Mouse (Mus musculus) liver, embryonic 14.5 days (tissue): ENCODE measurements around the gene Trappc10. TPM values are rescaled to one million over a fixed set of nuclear protein-coding genes. Genes with fewer than 3 reads are reported as not detected.

ENCODE experiments used
- ATAC-seq: fragments of 200-750 bp; cut with Nextera tagmentation; 2 replicates; pipeline ENCODE4 v1.8.0; 2017; ENCODE audit warnings: moderate number of reproducible peaks, mild to moderate bottlenecking, moderate library complexity; ENCODE audit not compliant: insufficient read depth
- DNase-seq, 3 experiments: peaks; one replicate each; pipeline ENCODE4 v3.0.0-alpha.2; 2012 to 2013; ENCODE audit warnings: low read depth in 3 of 3, low spot score in 3 of 3
- H3K27ac ChIP-seq: fragments of 300-500 bp; sonication (generic); 2 replicates; pipeline ENCODE4 v1.5.1; 2014; ENCODE audit warnings: moderate library complexity, mild to moderate bottlenecking, control low read depth, inconsistent platforms
- H3K27me3 ChIP-seq: fragments of 300-500 bp; sonication (generic); 2 replicates; pipeline ENCODE4 v1.6.1; 2014; ENCODE audit warnings: mild to moderate bottlenecking, low read length, moderate library complexity; ENCODE audit not compliant: control insufficient read depth, insufficient read depth
- H3K36me3 ChIP-seq: fragments of 300-500 bp; sonication (generic); replicated peaks from 2 replicates; pipeline ENCODE4 v1.6.1; 2014; ENCODE audit warnings: low read depth; ENCODE audit not compliant: control insufficient read depth, insufficient read depth
- H3K4me1 ChIP-seq, 2 experiments: fragments of 200-500 bp in 1 of 2; fragments of 300-500 bp in 1 of 2; sonication (generic) in 1 of 2; replicated peaks; 2 replicates each; pipeline ENCODE4 v1.6.1; 2012 to 2014; ENCODE audit warnings: antibody characterized with exemption in 1 of 2, inconsistent platforms in 1 of 2, low read length in 1 of 2; ENCODE audit not compliant: control insufficient read depth in 2 of 2, insufficient read depth in 2 of 2
- H3K4me2 ChIP-seq: fragments of 300-500 bp; sonication (generic); 2 replicates; pipeline ENCODE4 v1.6.1; 2014; ENCODE audit warnings: low read depth, mild to moderate bottlenecking, control low read depth, moderate library complexity
- H3K4me3 ChIP-seq, 2 experiments: fragments of 200-500 bp in 1 of 2; fragments of 300-500 bp in 1 of 2; sonication (generic) in 1 of 2; 2 replicates each; pipeline ENCODE4 v1.5.1; 2012 to 2014; ENCODE audit warnings: low read depth in 2 of 2, low read length in 2 of 2, mild to moderate bottlenecking in 2 of 2, control low read depth in 1 of 2, inconsistent platforms in 1 of 2, moderate library complexity in 1 of 2; ENCODE audit not compliant: insufficient read depth in 1 of 2
- H3K9ac ChIP-seq: fragments of 300-500 bp; sonication (generic); replicated peaks from 2 replicates; pipeline ENCODE4 v1.6.1; 2014; ENCODE audit warnings: mild to moderate bottlenecking, control low read depth, moderate library complexity
- H3K9me3 ChIP-seq: fragments of 300-500 bp; sonication (generic); 2 replicates; pipeline ENCODE4 v1.6.1; 2016; ENCODE audit warnings: low read length, mixed read lengths; ENCODE audit not compliant: control insufficient read depth
- CTCF ChIP-seq: IDR thresholded peaks from 2 replicates; pipeline ENCODE4 v1.5.1; 2016; ENCODE audit warnings: antibody characterized with exemption, low read depth, control low read depth
- EP300 ChIP-seq: IDR thresholded peaks from 2 replicates; pipeline ENCODE4 v1.6.1; 2016; ENCODE audit warnings: antibody characterized with exemption, low read depth
- WGBS: fragments of 180-500 bp; shearing (Covaris S2); extraction: QIAGEN DNeasy Blood & Tissue Kit; methylation state at CpG from one replicate; pipeline ENCODE4 v1.1.7; 2014; ENCODE audit not compliant: insufficient replicate concordance; 5-methylcytosine and 5-hydroxymethylcytosine counted together
- polyA plus RNA-seq, 2 experiments: library from polyadenylated mRNA; depleted of rRNA in 1 of 2; stranded (reverse) in 1 of 2; unstranded in 1 of 2; fragments of >200 nt; fragmentation: Nextera tagmentation in 1 of 2; extraction: Ambion mirVana in 1 of 2; gene quantifications; 2 replicates each; pipeline versions ENCODE4 v1.2.1 to v1.2.3; 2012 to 2014

The Trappc10 gene
- polyA plus RNA-seq, 2 experiments: 15.8 to 19.8 TPM

GRCm38 (mm10) chr10:78228560-78228928 is 15.9 kb downstream of the Trappc10 start:
- Histone ChIP-seq H3K4me3 (no peak overlapping the region), H3K4me2 (no peak overlapping the region), H3K36me3 (peaks cover 34% of the 10 kb centered on the region), H3K9me3 (no peaks in the 10 kb centered on the region), H3K4me1 (no peaks in the 10 kb centered on the region), H3K9ac (no peak overlapping the region), H3K27me3 (no peaks in the 10 kb centered on the region), H3K27ac (no peak overlapping the region)
- ATAC-seq: no peak
- no peak for DNase-seq
- 93% methylated on average over 5 of the region's 5 CpGs for WGBS
- TF ChIP-seq CTCF: no peak
- TF ChIP-seq EP300: no peak

- no peak for DNase-seq
- no peak overlapping the region for H3K4me2 ChIP-seq
- no peaks in the 10 kb centered on the region for H3K4me1 ChIP-seq
- H3K9ac ChIP-seq: no peak overlapping the region
- no peak overlapping the region for H3K27ac ChIP-seq
- H3K27me3 ChIP-seq: no peaks in the 10 kb centered on the region
- H3K36me3 ChIP-seq: peaks cover 34% of the 10 kb centered on the region
- 81% methylated on average over 8 of the region's 8 CpGs for WGBS
- ATAC-seq: no peak
- no peaks in the 10 kb centered on the region for H3K9me3 ChIP-seq
- no peak for TF ChIP-seq CTCF
- TF ChIP-seq EP300: no peak
- H3K4me3 ChIP-seq: no peak overlapping the region
These were observed 16.4 kb downstream of the Trappc10 start for GRCm38 (mm10) chr10:78227875-78228559.

- WGBS: 76% methylated on average over 6 of the region's 6 CpGs
- H3K4me3 ChIP-seq: no peak overlapping the region
- H3K4me1 ChIP-seq: peaks cover 4 to 8% of the 10 kb centered on the region in 2 experiments; a peak in 3 of 4 replicates
- no peaks in the 10 kb centered on the region for H3K9me3 ChIP-seq
- no peaks in the 10 kb centered on the region for H3K27me3 ChIP-seq
- DNase-seq (no peak), ATAC-seq (no peak)
- no peak overlapping the region for H3K27ac ChIP-seq
- H3K4me2 ChIP-seq: no peak overlapping the region
- TF ChIP-seq EP300: no peak
- no peak for TF ChIP-seq CTCF
- H3K36me3 ChIP-seq: peaks cover 44% of the 10 kb centered on the region
- no peak overlapping the region for H3K9ac ChIP-seq
These were observed 20.3 kb downstream of the Trappc10 start for GRCm38 (mm10) chr10:78224136-78224535.

- no peaks in the 10 kb centered on the region for H3K9me3 ChIP-seq
- no peak overlapping the region for H3K4me3 ChIP-seq
- no peak overlapping the region for H3K4me2 ChIP-seq
- DNase-seq: no peak
- no peak overlapping the region for H3K27ac ChIP-seq
- 76% methylated on average over 4 of the region's 4 CpGs for WGBS
- H3K27me3 ChIP-seq: no peaks in the 10 kb centered on the region
- TF ChIP-seq CTCF (no peak), EP300 (no peak)
- H3K9ac ChIP-seq: no peak overlapping the region
- peaks cover 41% of the 10 kb centered on the region for H3K36me3 ChIP-seq
- no peak for ATAC-seq
- peaks cover 7 to 14% of the 10 kb centered on the region in 2 experiments for H3K4me1 ChIP-seq
These were observed 21.5 kb downstream of the Trappc10 start for GRCm38 (mm10) chr10:78222908-78223307.

- Histone ChIP-seq H3K4me3 (no peak overlapping the region), H3K4me1 (peaks cover 20 to 28% of the 10 kb centered on the region in 2 experiments), H3K36me3 (peaks cover 39% of the 10 kb centered on the region), H3K9ac (no peak overlapping the region), H3K4me2 (no peak overlapping the region), H3K9me3 (no peaks in the 10 kb centered on the region), H3K27ac (no peak overlapping the region), H3K27me3 (no peaks in the 10 kb centered on the region)
- TF ChIP-seq CTCF (no peak), EP300 (no peak)
- 88% methylated on average over 7 of the region's 7 CpGs for WGBS
- no peak for ATAC-seq
- DNase-seq: no peak
These were observed 23.1 kb downstream of the Trappc10 start for GRCm38 (mm10) chr10:78221315-78221714.
